Mouse (Mus musculus) neural tube, embryonic 13.5 days (tissue): ENCODE results near the gene Cldn7. TPM values are rescaled to one million over a fixed set of nuclear protein-coding genes. Genes with fewer than 3 reads are reported as not detected.

Experiments
- ATAC-seq: fragments of 200-750 bp; cut with Nextera tagmentation; 2 replicates; pipeline ENCODE4 v1.8.0; 2017; ENCODE audit warnings: low read depth, mild to moderate bottlenecking, moderate TSS enrichment, moderate library complexity
- H3K27ac ChIP-seq: fragments of 300-500 bp; sonication (generic); replicated peaks from 2 replicates; pipeline ENCODE4 v1.5.1; 2015; ENCODE audit warnings: moderate library complexity, mild to moderate bottlenecking, inconsistent platforms
- H3K27me3 ChIP-seq: fragments of 300-500 bp; sonication (generic); 2 replicates; pipeline ENCODE4 v1.6.1; 2015; ENCODE audit warnings: mild to moderate bottlenecking, inconsistent platforms
- H3K36me3 ChIP-seq: fragments of 300-500 bp; sonication (generic); 2 replicates; pipeline ENCODE4 v1.6.1; 2015; ENCODE audit warnings: mild to moderate bottlenecking, inconsistent platforms
- H3K4me1 ChIP-seq: fragments of 300-500 bp; sonication (generic); replicated peaks from 2 replicates; pipeline ENCODE4 v1.6.1; 2015; ENCODE audit warnings: inconsistent platforms
- H3K4me2 ChIP-seq: fragments of 300-500 bp; sonication (generic); 2 replicates; pipeline ENCODE4 v1.6.1; 2015; ENCODE audit warnings: inconsistent platforms, mild to moderate bottlenecking, moderate library complexity
- H3K4me3 ChIP-seq: fragments of 300-500 bp; sonication (generic); 2 replicates; pipeline ENCODE4 v1.5.1; 2015; ENCODE audit warnings: mild to moderate bottlenecking, inconsistent platforms
- H3K9ac ChIP-seq: fragments of 300-500 bp; sonication (generic); 2 replicates; pipeline ENCODE4 v1.6.1; 2015; ENCODE audit warnings: moderate library complexity, mild to moderate bottlenecking, inconsistent platforms
- H3K9me3 ChIP-seq: fragments of 300-500 bp; sonication (generic); 2 replicates; pipeline ENCODE4 v1.6.1; 2016; ENCODE audit warnings: inconsistent platforms
- WGBS: fragments of 180-500 bp; shearing (Covaris S2); methylation state at CpG from one replicate; pipeline ENCODE4 v1.1.7; 2015; 5-methylcytosine and 5-hydroxymethylcytosine counted together
- polyA plus RNA-seq: library from polyadenylated mRNA; unstranded; fragments of >200 nt; fragmentation: Nextera tagmentation; extraction: Ambion mirVana; gene quantifications from 2 replicates; pipeline ENCODE4 v1.2.1, GENCODE M21; 2015

The Cldn7 gene
- polyA plus RNA-seq, 1 experiment from 2014 or later, result 0.33 TPM

DNA sequence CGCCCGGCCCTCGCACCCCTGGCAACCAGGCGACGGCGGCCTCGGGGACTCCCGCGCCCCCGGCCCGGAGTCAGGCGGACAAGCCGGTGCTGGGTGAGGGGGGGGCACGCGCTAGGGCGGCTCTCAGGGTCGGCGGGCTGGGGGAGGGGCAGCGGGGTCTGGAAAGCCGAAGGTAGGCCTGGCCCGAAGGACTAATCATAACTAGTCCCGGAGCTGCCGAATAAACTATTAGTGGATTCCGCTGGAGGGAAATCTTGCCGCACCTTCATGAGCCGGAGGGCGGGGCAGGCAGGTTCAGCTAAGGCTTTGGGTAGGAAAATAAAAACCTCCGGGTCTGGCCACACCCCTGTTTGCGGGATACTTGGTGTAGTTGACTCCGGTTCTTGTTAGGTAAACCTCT lies 28.4 kb upstream of the Cldn7 start:
- peak overlapping the region; percentile 55 for H3K4me3 ChIP-seq
- H3K36me3 ChIP-seq, result no peaks in the 10 kb centered on the region
- peak; percentile 34 for ATAC-seq
- peak overlapping the region; percentile 74 for H3K9ac ChIP-seq
- no peak overlapping the region for H3K27ac ChIP-seq
- peak overlapping the region; percentile 99 for H3K4me2 ChIP-seq
- H3K27me3 ChIP-seq, result peaks cover 50% of the 10 kb centered on the region
- H3K4me1 ChIP-seq, result peaks cover 26% of the 10 kb centered on the region
- H3K9me3 ChIP-seq, result no peaks in the 10 kb centered on the region
- WGBS, result 1% methylated on average over 29 of the region's 30 CpGs

DNA sequence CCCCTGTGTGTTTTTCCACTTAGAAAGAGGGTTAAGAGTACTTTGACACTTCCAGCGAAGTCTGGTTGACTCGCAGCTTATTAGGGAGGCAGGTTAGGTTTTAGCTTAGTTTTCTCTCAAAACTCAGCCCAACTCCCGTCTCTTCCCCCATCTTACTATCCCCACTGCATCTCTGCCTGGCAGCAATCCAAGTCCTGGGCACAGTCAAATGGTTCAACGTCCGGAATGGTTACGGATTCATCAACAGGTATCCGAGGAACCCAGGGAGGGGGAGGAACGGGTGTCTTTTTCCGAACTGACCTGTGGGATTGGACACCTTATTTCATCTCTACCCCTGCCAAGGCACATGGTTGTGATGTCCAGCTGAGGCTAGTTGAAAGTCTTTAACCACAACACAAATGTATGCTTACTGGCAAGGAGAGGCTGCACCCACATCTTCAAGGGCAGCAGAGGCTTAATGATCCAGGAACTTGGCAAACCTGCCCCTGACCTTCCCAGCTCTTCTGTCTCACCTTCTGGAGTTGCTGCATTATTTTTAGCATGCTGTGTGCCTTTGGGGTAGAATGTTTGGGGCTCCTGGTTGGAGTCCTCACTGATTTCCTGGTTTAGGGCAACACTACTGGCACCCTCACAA lies 27.7 kb upstream of the Cldn7 start:
- Histone ChIP-seq H3K4me3 (peak overlapping the region; percentile 55), H3K27ac (no peak overlapping the region), H3K4me1 (peaks cover 26% of the 10 kb centered on the region), H3K4me2 (peak overlapping the region; percentile 99), H3K9me3 (no peaks in the 10 kb centered on the region), H3K9ac (no peak overlapping the region), H3K36me3 (no peaks in the 10 kb centered on the region), H3K27me3 (peaks cover 50% of the 10 kb centered on the region)
- no peak for ATAC-seq
- WGBS, result 43% methylated on average over 9 of the region's 9 CpGs

DNA sequence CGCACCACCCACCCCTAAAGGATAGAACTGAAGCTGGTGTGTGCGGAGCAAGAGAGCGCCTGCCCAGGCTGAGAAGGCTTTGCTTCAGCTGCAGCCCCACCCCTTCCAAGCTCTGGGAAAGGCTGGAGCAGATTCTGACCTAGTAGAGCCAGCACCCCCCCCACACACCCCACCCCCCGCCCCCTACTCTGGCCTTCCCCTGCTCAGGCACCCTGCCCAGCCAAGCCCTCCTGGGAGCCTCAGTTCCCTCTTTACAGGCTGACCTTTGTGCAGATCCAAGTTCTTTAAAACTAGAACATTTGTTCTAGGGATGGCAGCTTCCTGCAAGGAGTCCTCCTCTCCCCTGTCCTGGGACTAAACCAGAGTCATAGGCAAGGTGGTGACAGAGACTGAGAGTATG lies 27.2 kb upstream of the Cldn7 start:
- H3K4me1 ChIP-seq, result peaks cover 26% of the 10 kb centered on the region
- no peak for ATAC-seq
- H3K9ac ChIP-seq, result no peak overlapping the region
- no peaks in the 10 kb centered on the region for H3K9me3 ChIP-seq
- H3K27me3 ChIP-seq, result peaks cover 50% of the 10 kb centered on the region
- no peak overlapping the region for H3K27ac ChIP-seq
- WGBS, result 53% methylated on average over 4 of the region's 4 CpGs
- no peak overlapping the region for H3K4me3 ChIP-seq
- H3K4me2 ChIP-seq, result no peak overlapping the region
- no peaks in the 10 kb centered on the region for H3K36me3 ChIP-seq

DNA sequence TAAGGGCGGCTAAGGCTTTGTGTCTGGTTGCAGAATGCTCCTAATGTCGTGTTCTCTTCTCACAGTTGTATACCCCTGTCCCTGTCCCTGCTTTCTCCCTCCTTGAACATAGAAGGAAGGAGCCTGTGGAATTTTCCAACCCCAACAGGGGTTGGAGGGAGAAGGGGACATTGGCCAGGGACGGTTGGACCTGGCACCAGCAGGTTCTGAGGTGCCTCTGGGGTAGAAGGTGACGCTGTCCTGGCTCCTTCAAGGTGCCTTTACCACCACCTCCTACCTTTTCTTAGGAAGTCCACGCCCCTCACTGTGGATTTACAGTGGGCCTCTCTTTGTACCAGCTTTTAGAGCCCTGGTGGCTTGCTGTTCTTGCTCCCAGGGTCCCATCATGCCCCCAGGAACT lies 26.7 kb upstream of the Cldn7 start:
- no peak overlapping the region for H3K27ac ChIP-seq
- peaks cover 26% of the 10 kb centered on the region for H3K4me1 ChIP-seq
- no peaks in the 10 kb centered on the region for H3K36me3 ChIP-seq
- H3K27me3 ChIP-seq, result peaks cover 50% of the 10 kb centered on the region
- ATAC-seq, result no peak
- H3K4me3 ChIP-seq, result no peak overlapping the region
- no peaks in the 10 kb centered on the region for H3K9me3 ChIP-seq
- WGBS, result 56% methylated on average over 5 of the region's 5 CpGs
- H3K4me2 ChIP-seq, result no peak overlapping the region
- no peak overlapping the region for H3K9ac ChIP-seq

DNA sequence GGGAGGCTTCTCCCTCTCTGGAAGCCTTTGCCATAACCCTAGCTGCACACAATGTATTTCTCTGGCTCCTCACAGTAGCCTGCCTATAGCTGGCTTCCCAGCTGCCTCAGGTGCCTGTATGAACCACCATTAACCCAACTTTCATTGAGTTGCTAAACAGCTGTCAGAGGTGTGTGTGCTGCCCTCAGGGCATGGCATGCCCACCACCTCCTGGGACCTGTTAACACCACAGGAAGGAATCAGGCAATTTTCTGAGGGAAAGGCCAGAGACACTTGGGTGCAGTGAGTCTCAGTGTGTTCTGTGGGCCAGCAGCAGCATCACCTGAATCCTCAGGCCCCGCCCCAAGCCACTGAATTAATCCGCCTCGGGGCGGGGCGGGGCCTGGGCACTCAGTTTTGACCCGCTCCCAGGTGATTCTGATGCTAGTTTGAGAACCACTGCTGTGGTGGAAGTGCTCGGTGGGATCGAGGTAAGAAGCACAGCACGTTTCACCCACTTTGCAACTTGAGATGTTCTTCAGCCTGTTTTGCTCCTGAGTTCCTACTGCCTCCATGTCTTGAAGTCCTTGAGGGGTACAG lies 26.1 kb upstream of the Cldn7 start:
- no peak overlapping the region for H3K9ac ChIP-seq
- ATAC-seq, result no peak
- no peak overlapping the region for H3K27ac ChIP-seq
- no peak overlapping the region for H3K4me2 ChIP-seq
- H3K4me3 ChIP-seq, result no peak overlapping the region
- 32% methylated on average over 9 of the region's 9 CpGs for whole genome bisulfite sequencing
- peaks cover 26% of the 10 kb centered on the region for H3K4me1 ChIP-seq
- peaks cover 50% of the 10 kb centered on the region for H3K27me3 ChIP-seq
- no peaks in the 10 kb centered on the region for H3K9me3 ChIP-seq
- H3K36me3 ChIP-seq, result no peaks in the 10 kb centered on the region

DNA sequence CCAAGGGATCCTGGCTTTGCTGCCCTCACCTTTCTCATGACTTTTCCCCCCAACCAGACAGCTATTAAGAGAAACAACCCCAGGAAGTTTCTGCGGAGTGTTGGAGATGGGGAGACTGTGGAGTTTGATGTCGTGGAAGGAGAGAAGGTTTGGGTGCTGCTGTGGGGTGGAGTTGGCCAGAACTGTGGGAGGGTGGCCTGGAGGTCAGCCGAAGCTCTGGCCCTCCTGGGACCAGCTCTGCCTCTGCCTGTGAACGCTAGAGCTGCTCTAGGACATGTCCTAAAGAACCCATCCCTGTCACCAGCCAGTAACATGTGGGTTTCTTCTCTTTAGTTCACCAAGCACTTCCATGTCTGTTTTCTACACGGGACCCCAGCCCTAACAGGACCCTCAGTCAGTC lies 25.4 kb upstream of the Cldn7 start:
- H3K9ac ChIP-seq, result no peak overlapping the region
- no peak for ATAC-seq
- no peaks in the 10 kb centered on the region for H3K36me3 ChIP-seq
- 60% methylated on average over 5 of the region's 5 CpGs for WGBS
- no peak overlapping the region for H3K4me2 ChIP-seq
- no peaks in the 10 kb centered on the region for H3K9me3 ChIP-seq
- peaks cover 50% of the 10 kb centered on the region for H3K27me3 ChIP-seq
- H3K4me3 ChIP-seq, result no peak overlapping the region
- no peak overlapping the region for H3K27ac ChIP-seq
- peaks cover 26% of the 10 kb centered on the region for H3K4me1 ChIP-seq

DNA sequence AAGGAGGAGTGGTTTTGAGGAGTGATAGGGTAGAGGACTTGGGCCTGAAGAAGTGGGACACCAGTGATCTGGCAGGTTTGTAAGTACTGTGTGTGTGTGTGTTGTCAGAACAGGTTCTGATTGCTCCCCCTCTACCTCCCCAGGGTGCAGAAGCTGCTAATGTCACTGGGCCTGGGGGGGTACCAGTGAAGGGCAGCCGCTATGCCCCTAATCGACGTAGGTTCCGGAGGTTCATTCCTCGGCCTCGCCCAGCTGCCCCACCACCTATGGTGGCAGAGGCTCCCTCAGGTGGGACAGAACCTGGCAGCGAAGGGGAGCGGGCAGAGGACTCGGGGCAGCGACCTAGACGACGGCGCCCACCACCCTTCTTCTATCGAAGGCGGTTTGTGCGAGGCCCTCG lies 24.8 kb upstream of the Cldn7 start:
- no peak for ATAC-seq
- Histone ChIP-seq H3K27me3 (peaks cover 45% of the 10 kb centered on the region), H3K36me3 (no peaks in the 10 kb centered on the region), H3K9me3 (no peaks in the 10 kb centered on the region), H3K4me1 (peaks cover 23% of the 10 kb centered on the region), H3K9ac (no peak overlapping the region), H3K4me3 (no peak overlapping the region), H3K4me2 (no peak overlapping the region), H3K27ac (no peak overlapping the region)
- WGBS, result 95% methylated on average over 17 of the region's 17 CpGs

DNA sequence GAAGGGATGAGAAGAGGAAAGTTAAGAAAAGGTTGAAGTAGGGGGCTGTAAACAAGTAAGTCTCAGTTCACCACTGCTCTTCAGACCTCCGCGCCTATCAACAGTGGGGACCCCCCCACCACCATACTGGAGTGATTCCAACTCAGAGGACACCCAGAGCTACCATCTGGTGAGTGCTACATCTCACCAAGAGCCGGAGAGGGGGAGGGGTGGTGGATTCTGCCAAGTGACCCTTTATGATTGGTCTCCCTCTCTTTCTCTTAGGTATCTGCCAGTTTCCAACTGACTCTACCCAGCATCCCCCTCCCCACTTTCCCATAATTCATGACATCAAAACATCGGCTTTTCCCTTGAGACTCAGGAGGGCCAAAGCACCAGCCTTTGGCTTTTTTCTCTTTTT lies 23.6 kb upstream of the Cldn7 start:
- Histone ChIP-seq H3K4me2 (no peak overlapping the region), H3K27me3 (peaks cover 39% of the 10 kb centered on the region), H3K9ac (no peak overlapping the region), H3K4me1 (peaks cover 16% of the 10 kb centered on the region), H3K36me3 (no peaks in the 10 kb centered on the region), H3K27ac (no peak overlapping the region), H3K9me3 (no peaks in the 10 kb centered on the region), H3K4me3 (no peak overlapping the region)
- ATAC-seq, result no peak
- WGBS, result 63% methylated on average over 4 of the region's 4 CpGs

DNA sequence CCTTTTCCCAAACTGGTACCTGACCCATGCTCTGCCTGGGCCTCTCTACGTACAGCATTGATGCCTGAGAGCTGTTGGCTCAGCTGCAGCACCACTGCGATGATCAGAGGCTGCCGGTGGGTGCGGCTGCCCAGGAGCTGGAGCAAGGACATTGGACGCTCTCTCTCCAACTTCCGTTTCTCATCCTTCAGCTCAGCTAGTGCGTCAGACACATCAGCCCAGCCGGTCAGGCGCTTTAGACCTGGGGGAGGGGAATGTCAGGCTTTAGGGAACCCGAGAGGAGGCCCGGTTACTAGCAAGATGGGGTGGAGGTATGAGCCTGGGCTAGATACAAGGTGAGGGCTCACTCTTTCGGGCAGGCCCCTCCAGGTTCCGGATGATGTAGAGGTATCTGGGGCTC lies 19.4 kb upstream of the Cldn7 start:
- no peaks in the 10 kb centered on the region for H3K9me3 ChIP-seq
- H3K4me2 ChIP-seq, result no peak overlapping the region
- no peak overlapping the region for H3K27ac ChIP-seq
- H3K36me3 ChIP-seq, result no peaks in the 10 kb centered on the region
- H3K9ac ChIP-seq, result no peak overlapping the region
- H3K4me1 ChIP-seq, result peaks cover 17% of the 10 kb centered on the region
- no peak overlapping the region for H3K4me3 ChIP-seq
- no peak for ATAC-seq
- WGBS, result 83% methylated on average over 13 of the region's 13 CpGs
- H3K27me3 ChIP-seq, result no peaks in the 10 kb centered on the region

DNA sequence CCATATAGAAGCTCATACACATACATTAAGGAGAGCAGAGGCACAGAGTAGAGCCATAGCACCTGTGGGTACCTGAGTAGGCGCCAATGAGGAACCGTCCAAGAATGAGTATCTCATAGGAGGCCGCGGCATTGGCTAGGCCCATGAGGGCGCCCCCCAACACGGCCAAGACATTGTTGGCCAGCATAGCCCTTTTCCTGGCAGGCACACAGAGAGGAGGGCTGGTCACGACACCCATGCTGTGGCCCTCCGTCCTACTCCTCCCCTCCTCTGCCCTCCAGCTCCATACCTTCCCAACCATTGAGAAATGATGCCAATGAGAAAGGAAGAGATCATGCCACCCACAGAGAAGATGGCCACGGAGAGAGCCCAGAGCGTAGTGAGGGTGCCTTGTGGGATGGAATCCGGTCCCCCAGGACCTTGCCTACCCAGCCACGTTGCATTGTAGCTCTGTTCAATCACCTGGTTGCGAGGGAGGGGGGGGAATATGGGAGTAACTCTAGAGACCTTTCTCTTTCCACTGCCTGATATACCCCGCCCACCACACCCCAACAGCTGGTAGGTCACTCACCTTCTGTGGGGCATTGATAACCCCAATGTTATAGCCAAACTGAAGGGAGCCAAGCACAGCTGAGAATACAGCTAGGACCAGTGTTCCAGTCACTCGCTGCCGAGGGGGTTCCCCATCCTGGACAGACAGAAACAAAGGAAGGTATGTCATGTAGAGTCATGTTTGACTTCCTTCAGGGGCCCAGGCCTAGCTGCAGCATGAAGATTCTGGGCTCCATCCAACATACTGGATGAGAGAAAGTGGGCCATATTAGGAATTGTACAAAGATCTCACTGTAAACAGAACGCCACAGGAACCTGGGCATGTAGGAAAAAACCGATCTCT lies 18.3 kb upstream of the Cldn7 start:
- no peak for ATAC-seq
- H3K9ac ChIP-seq, result no peak overlapping the region
- H3K36me3 ChIP-seq, result no peaks in the 10 kb centered on the region
- H3K27ac ChIP-seq, result no peak overlapping the region
- peak overlapping the region; percentile 56; the same call in 1 of the 2 replicates for H3K4me2 ChIP-seq
- peaks cover 14% of the 10 kb centered on the region for H3K4me1 ChIP-seq
- no peaks in the 10 kb centered on the region for H3K9me3 ChIP-seq
- H3K4me3 ChIP-seq, result no peak overlapping the region
- H3K27me3 ChIP-seq, result peaks cover 3% of the 10 kb centered on the region; the same call in 1 of the 2 replicates
- 91% methylated on average over 18 of the region's 18 CpGs for WGBS

DNA sequence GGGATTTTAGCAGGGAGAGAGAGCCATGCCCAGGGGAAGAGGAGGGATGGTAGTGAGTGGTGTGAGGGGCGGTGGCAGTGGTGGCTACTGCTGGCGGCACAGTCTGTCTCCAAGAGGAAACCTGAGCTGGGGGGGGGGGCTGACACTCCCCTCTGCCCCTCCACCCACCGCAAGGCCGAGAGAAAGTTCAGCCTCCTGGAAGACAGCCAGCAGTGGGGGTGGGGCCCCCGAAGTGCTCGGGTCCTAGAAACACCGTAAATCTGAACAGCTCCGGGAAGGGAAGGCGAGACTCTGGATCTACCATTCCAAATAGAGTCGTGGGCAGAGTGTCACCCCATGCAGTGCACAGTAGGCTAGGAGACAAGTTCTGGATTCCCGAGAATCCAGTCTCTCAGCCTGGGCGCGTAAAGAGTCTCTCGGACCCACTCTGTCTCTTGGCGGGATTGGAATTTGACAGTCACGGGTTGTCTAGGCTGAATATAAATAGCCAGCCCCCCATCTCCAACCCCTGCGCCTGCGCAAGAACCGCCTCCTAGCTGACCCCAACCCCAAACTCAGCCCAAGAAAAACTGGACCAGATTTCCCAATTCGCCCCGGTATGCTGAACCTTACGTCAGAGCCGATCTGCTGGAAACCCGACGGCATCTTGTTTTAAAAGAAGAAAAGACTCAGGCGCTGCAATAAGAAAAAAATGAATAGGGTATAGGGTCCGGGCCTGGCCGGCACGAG lies 17.1 kb upstream of the Cldn7 start:
- Histone ChIP-seq H3K9me3 (no peaks in the 10 kb centered on the region), H3K27ac (peak overlapping the region; percentile 20; the same call in 1 of the 2 replicates), H3K4me2 (peak overlapping the region; percentile 56), H3K27me3 (peaks cover 6% of the 10 kb centered on the region), H3K4me1 (peaks cover 14% of the 10 kb centered on the region), H3K4me3 (peak overlapping the region; percentile 38), H3K9ac (peak overlapping the region; percentile 43), H3K36me3 (no peaks in the 10 kb centered on the region)
- WGBS, result 5% methylated on average over 29 of the region's 29 CpGs
- peak; percentile 62 for ATAC-seq
